Mouse (Mus musculus): ENCODE measurements around the gene Sgtb. TPM values are rescaled to one million over a fixed set of nuclear protein-coding genes. Genes with fewer than 3 reads are reported as not detected.

The Sgtb gene
- polyA plus RNA-seq, 1 experiment = 1.1 TPM

DNA sequence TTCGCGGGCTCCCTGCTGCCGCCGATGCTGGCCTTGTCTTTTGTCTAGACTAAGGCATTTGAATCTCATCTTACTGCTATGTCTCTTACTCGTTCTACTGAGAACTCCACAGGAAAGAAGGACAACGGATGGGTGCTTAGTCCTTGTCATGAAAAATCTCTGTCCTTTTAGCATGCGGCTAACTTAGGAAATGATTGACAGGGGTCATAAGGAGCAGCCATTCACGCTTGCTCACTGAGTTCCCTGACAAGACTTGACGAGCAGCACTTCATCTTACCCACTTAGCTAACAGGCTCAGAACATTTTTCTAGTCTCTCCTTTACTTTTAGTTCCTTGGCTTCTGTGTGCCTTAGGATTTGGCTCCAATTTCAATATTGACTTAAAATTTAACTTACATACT is 35.3 kb downstream of the Sgtb start:
- TF ChIP-seq POLR2A (IDR thresholded peaks at IDR 0.05; ENCODE audit: borderline replicate concordance, control insufficient read depth, low read depth, low read length) = no peak
- no peak for TF ChIP-seq CTCF (IDR thresholded peaks at IDR 0.05; ENCODE audit: control insufficient read depth, insufficient read depth, low read length)
- Histone ChIP-seq H3K4me1 (ENCODE audit: control insufficient read depth, insufficient read depth, low read length) (no peaks in the 10 kb centered on the region), H3K27ac (ENCODE audit: control insufficient read depth, insufficient read depth, low read depth, low read length, poor library complexity) (no peak overlapping the region), H3K4me3 (replicated peaks; ENCODE audit: control insufficient read depth, low read depth, low read length) (no peak overlapping the region)
- 89% methylated on average over 9 of the region's 9 CpGs for WGBS

DNA sequence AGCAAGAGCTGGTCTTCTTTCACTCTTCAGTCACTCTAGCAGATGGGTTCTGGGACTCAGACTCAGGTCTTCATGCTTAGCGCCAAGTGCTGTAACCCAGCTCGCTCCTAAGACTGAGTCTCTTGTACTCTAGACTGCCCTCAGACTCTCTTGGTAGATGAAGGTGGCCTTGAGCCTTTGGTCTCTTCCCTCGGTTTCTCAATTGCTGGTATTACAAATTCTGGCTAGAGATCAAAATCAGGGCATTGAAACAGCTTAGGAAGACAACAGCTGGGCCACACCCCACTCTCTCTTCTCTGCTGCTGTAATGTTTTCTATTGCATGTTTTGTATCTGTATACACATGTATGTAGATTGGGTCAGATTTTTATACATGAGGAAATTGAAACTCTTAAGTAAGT is 36.1 kb downstream of the Sgtb start:
- Histone ChIP-seq H3K4me1 (ENCODE audit: control insufficient read depth, insufficient read depth, low read length) (no peaks in the 10 kb centered on the region), H3K4me3 (replicated peaks; ENCODE audit: control insufficient read depth, low read depth, low read length) (no peak overlapping the region), H3K27ac (ENCODE audit: control insufficient read depth, insufficient read depth, low read depth, low read length, poor library complexity) (no peak overlapping the region)
- 88% methylated on average over 3 of the region's 3 CpGs for WGBS
- no peak for TF ChIP-seq POLR2A (IDR thresholded peaks at IDR 0.05; ENCODE audit: borderline replicate concordance, control insufficient read depth, low read depth, low read length)
- no peak for TF ChIP-seq CTCF (IDR thresholded peaks at IDR 0.05; ENCODE audit: control insufficient read depth, insufficient read depth, low read length)

DNA sequence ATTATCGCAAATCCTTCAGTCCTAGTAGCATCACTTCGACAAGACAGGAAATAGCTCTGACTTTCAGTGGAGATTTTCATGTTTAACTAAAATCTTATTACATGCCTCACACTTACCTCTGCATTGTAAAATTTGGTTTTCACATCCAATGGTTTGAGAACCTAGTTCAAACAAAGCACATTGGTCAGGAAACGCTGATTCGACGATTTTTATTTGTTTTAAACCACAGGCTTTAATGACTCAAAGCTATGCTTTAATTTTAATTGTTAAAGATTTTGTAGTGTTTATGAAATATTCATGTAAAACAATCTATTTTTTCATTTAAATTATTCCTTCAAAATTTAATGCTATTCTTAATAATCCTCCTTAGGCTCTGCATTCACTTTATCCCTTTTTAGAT is 44.6 kb downstream of the Sgtb start:
- Histone ChIP-seq H3K4me3 (replicated peaks; ENCODE audit: control insufficient read depth, low read depth, low read length) (no peak overlapping the region), H3K27ac (ENCODE audit: control insufficient read depth, insufficient read depth, low read depth, low read length, poor library complexity) (no peak overlapping the region), H3K4me1 (ENCODE audit: control insufficient read depth, insufficient read depth, low read length) (no peaks in the 10 kb centered on the region)
- WGBS = 90% methylated on average over 5 of the region's 5 CpGs
- TF ChIP-seq CTCF (IDR thresholded peaks at IDR 0.05; ENCODE audit: control insufficient read depth, insufficient read depth, low read length) = no peak
- TF ChIP-seq POLR2A (IDR thresholded peaks at IDR 0.05; ENCODE audit: borderline replicate concordance, control insufficient read depth, low read depth, low read length) = no peak

DNA sequence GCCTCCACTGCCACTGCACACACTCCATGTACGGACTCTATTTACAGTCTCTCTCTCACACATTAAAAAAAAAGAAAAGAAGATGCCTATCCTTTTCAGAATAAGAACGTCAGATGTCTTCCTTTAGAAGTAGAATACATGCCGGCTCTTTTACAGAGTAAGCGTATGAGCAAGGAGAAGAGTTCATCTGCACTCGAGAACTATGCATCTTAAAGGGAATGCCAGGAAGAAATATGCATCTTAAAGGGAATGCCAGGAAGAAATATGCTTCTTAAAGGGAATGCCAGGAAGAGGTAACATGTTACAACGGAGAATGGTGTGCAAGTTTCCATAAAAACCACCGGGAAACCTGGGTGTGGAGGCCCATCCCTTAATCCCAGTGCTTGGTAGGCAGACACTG is 45.6 kb downstream of the Sgtb start:
- 94% methylated on average over 7 of the region's 7 CpGs for WGBS
- Histone ChIP-seq H3K4me3 (replicated peaks; ENCODE audit: control insufficient read depth, low read depth, low read length) (no peak overlapping the region), H3K27ac (ENCODE audit: control insufficient read depth, insufficient read depth, low read depth, low read length, poor library complexity) (no peak overlapping the region), H3K4me1 (ENCODE audit: control insufficient read depth, insufficient read depth, low read length) (no peaks in the 10 kb centered on the region)
- TF ChIP-seq CTCF (IDR thresholded peaks at IDR 0.05; ENCODE audit: control insufficient read depth, insufficient read depth, low read length) (no peak), POLR2A (IDR thresholded peaks at IDR 0.05; ENCODE audit: borderline replicate concordance, control insufficient read depth, low read depth, low read length) (no peak)

DNA sequence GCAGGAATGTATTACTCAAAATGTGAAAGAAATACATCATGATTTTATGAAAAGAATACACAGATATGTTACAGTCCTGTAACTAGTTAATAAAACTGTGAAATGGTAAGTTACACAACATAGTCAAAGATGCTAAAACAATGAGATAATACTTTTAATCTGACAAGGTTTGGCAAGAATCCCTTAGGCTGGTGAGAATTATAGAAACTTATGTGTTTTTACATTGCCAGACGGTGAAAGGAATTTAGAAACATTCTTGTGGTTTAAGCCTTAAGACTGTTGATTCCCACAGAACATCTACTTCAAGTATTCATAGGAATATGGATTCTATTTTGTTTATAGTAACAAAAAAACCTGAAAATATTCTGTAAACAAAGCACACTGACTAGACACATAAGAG is 46.1 kb downstream of the Sgtb start:
- H3K4me3 ChIP-seq (replicated peaks; ENCODE audit: control insufficient read depth, low read depth, low read length) = no peak overlapping the region
- no peak overlapping the region for H3K27ac ChIP-seq (ENCODE audit: control insufficient read depth, insufficient read depth, low read depth, low read length, poor library complexity)
- H3K4me1 ChIP-seq (ENCODE audit: control insufficient read depth, insufficient read depth, low read length) = no peaks in the 10 kb centered on the region
- TF ChIP-seq CTCF (IDR thresholded peaks at IDR 0.05; ENCODE audit: control insufficient read depth, insufficient read depth, low read length) = no peak
- no peak for TF ChIP-seq POLR2A (IDR thresholded peaks at IDR 0.05; ENCODE audit: borderline replicate concordance, control insufficient read depth, low read depth, low read length)
- 78% methylated on average over 1 of the region's 1 CpGs for WGBS

DNA sequence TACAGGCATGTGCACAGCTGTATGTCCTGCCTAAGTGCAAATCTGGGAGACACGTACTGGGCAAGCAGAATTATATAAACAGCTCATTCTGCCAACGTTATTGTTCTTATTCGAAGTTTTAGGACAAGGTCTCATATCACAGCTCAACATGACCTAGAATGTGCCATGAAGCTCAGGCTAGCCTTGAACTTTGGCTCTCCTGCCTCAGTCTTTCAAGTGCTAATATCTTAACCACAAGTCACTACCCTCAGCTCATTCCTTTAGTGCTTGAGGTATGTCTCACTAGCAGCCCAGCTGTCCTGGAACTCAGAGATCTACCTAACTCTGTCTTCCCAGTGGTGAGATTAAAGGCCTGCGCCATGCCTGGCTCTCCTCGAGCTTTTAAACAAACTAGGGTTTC is 62.2 kb downstream of the Sgtb start:
- Histone ChIP-seq H3K4me3 (replicated peaks; ENCODE audit: control insufficient read depth, low read depth, low read length) (no peak overlapping the region), H3K4me1 (ENCODE audit: control insufficient read depth, insufficient read depth, low read length) (no peaks in the 10 kb centered on the region), H3K27ac (ENCODE audit: control insufficient read depth, insufficient read depth, low read depth, low read length, poor library complexity) (no peak overlapping the region)
- no peak for TF ChIP-seq POLR2A (IDR thresholded peaks at IDR 0.05; ENCODE audit: borderline replicate concordance, control insufficient read depth, low read depth, low read length)
- TF ChIP-seq CTCF (IDR thresholded peaks at IDR 0.05; ENCODE audit: control insufficient read depth, insufficient read depth, low read length) = no peak
- WGBS = 85% methylated on average over 5 of the region's 5 CpGs

DNA sequence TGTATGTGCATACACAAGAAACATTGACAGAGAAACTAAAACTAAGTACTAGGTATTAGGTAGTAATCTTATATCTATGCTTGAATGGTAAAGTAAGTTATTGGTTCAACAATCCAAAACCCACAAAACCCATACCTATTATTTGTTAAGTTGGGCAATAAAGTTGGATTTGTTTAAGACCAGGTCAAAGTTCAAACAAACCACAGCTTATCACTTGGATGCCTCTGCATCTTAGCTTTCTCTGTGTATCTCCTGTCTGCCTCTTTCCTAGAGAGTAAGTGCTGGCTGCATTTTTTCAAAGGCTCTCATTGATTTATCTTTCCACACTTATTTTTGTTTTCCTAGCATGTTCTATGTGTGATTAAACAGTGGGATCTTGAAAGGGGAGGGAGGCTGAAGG is 63.0 kb downstream of the Sgtb start:
- no peaks in the 10 kb centered on the region; the same call in 1 of the 2 replicates for H3K4me1 ChIP-seq (ENCODE audit: control insufficient read depth, insufficient read depth, low read length)
- no peak overlapping the region for H3K4me3 ChIP-seq (replicated peaks; ENCODE audit: control insufficient read depth, low read depth, low read length)
- no peak for TF ChIP-seq POLR2A (IDR thresholded peaks at IDR 0.05; ENCODE audit: borderline replicate concordance, control insufficient read depth, low read depth, low read length)
- no peak for TF ChIP-seq CTCF (IDR thresholded peaks at IDR 0.05; ENCODE audit: control insufficient read depth, insufficient read depth, low read length)
- H3K27ac ChIP-seq (ENCODE audit: control insufficient read depth, insufficient read depth, low read depth, low read length, poor library complexity) = no peak overlapping the region

DNA sequence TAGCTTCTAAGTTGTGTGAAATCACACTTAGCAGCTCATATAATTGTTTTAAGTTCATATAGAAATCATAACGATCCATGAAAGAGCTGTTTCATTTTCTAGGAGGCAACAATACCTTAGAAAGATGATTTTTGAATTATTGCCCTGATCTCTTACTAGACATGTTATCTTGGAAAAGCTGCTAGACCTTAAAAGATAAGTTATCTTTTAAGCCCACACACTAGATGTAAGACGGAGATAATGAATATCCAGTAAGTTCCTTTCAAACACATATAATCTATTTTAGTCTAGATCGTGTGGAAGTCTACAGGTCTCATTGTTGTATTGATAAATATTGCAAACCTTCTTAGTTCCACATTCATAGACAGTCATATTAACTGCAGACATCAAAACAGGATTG is 67.3 kb downstream of the Sgtb start:
- TF ChIP-seq CTCF (IDR thresholded peaks at IDR 0.05; ENCODE audit: control insufficient read depth, insufficient read depth, low read length) (no peak), POLR2A (IDR thresholded peaks at IDR 0.05; ENCODE audit: borderline replicate concordance, control insufficient read depth, low read depth, low read length) (no peak)
- no peak overlapping the region for H3K27ac ChIP-seq (ENCODE audit: control insufficient read depth, insufficient read depth, low read depth, low read length, poor library complexity)
- peak overlapping the region; percentile 32 for H3K4me3 ChIP-seq (replicated peaks; ENCODE audit: control insufficient read depth, low read depth, low read length)
- 27% methylated on average over 3 of the region's 3 CpGs for WGBS
- H3K4me1 ChIP-seq (ENCODE audit: control insufficient read depth, insufficient read depth, low read length) = no peaks in the 10 kb centered on the region; the same call in 1 of the 2 replicates
